Mouse (Mus musculus) cortical plate, adult 2 months (tissue): ENCODE results near the gene Kif16b.

ENCODE experiments used
- CTCF ChIP-seq: fragments of 200-500 bp; IDR thresholded peaks from 2 replicates; pipeline ENCODE4 v1.5.1; 2011; ENCODE audit warnings: mild to moderate bottlenecking, control low read depth, low read length; ENCODE audit not compliant: insufficient read depth; ENCODE audit errors: extremely low read depth
- POLR2A ChIP-seq: fragments of 200-500 bp; IDR thresholded peaks from 2 replicates; pipeline ENCODE4 v1.6.1; 2011; ENCODE audit warnings: mild to moderate bottlenecking, low read length, control low read depth; ENCODE audit not compliant: insufficient read depth; ENCODE audit errors: extremely low read depth

GRCm38 (mm10) chr2:142608778-142609177 is 292.6 kb downstream of the Kif16b start:
- TF ChIP-seq CTCF (no peak), POLR2A (no peak)
